Mouse (Mus musculus) liver, embryonic 16.5 days (tissue): ENCODE measurements around the gene Olfr406. TPM values are rescaled to one million over a fixed set of nuclear protein-coding genes. Genes with fewer than 3 reads are reported as not detected.

Source experiments
- ATAC-seq: fragments of 200-750 bp; cut with Nextera tagmentation; 2 replicates; pipeline ENCODE4 v1.8.0; 2017; ENCODE audit warnings: low read depth, mild to moderate bottlenecking, moderate number of reproducible peaks, moderate library complexity
- H3K27ac ChIP-seq: fragments of 300-500 bp; sonication (generic); 2 replicates; pipeline ENCODE4 v1.5.1; 2014; ENCODE audit warnings: mild to moderate bottlenecking, low read length
- H3K27me3 ChIP-seq: fragments of 300-500 bp; sonication (generic); 2 replicates; pipeline ENCODE4 v1.6.1; 2014; ENCODE audit warnings: low read depth, low read length, mixed read lengths; ENCODE audit not compliant: control insufficient read depth, insufficient read depth
- H3K36me3 ChIP-seq: fragments of 300-500 bp; sonication (generic); 2 replicates; pipeline ENCODE4 v1.6.1; 2014; ENCODE audit warnings: mild to moderate bottlenecking; ENCODE audit not compliant: control insufficient read depth, insufficient read depth
- H3K4me1 ChIP-seq: fragments of 300-500 bp; sonication (generic); 2 replicates; pipeline ENCODE4 v1.6.1; 2014; ENCODE audit warnings: low read depth, low read length, mixed read lengths; ENCODE audit not compliant: control insufficient read depth
- H3K4me2 ChIP-seq: fragments of 300-500 bp; sonication (generic); 2 replicates; pipeline ENCODE4 v1.6.1; 2014; ENCODE audit warnings: low read depth, low read length, mixed read lengths
- H3K4me3 ChIP-seq: fragments of 300-500 bp; sonication (generic); 2 replicates; pipeline ENCODE4 v1.5.1; 2014; ENCODE audit warnings: low read depth, mild to moderate bottlenecking, low read length
- H3K9ac ChIP-seq: fragments of 300-500 bp; sonication (generic); 2 replicates; pipeline ENCODE4 v1.6.1; 2014; ENCODE audit warnings: low read depth, low read length
- H3K9me3 ChIP-seq: fragments of 300-500 bp; sonication (generic); replicated peaks from 2 replicates; pipeline ENCODE4 v1.6.1; 2016; ENCODE audit warnings: low read length; ENCODE audit not compliant: control insufficient read depth
- WGBS: fragments of 180-500 bp; shearing (Covaris S2); extraction: QIAGEN DNeasy Blood & Tissue Kit; methylation state at CpG from one replicate; pipeline ENCODE4 v1.1.7; 2014; ENCODE audit not compliant: insufficient replicate concordance; 5-methylcytosine and 5-hydroxymethylcytosine counted together
- polyA plus RNA-seq: library from polyadenylated mRNA; unstranded; fragments of >200 nt; fragmentation: Nextera tagmentation; extraction: Ambion mirVana; gene quantifications from 2 replicates; pipeline ENCODE4 v1.2.1, GENCODE M21; 2015

Olfr406 gene
- not detected in 2 replicates for polyA plus RNA-seq

- Histone ChIP-seq H3K36me3 (no peaks in the 10 kb centered on the region), H3K9me3 (no peaks in the 10 kb centered on the region), H3K27me3 (no peaks in the 10 kb centered on the region), H3K4me2 (no peak within 1 kb of the TSS), H3K9ac (no peak within 1 kb of the TSS), H3K27ac (no peak within 1 kb of the TSS), H3K4me3 (no peak within 1 kb of the TSS), H3K4me1 (no peaks in the 10 kb centered on the region)
- WGBS, result 25% methylated on average over 2 of the region's 2 CpGs
- no peak for ATAC-seq
Measured at GRCm38 (mm10) chr11:74259508-74259907, at the start of gene Olfr406. Gene Olfr406 (plus strand): TSS chr11:74259808.

GRCm38 (mm10) chr11:74211279-74211678, 48.3 kb upstream of the Olfr406 start, which contains the start of gene Olfr43:
Gene Olfr43 (minus strand): TSS chr11:74211379.
- H3K4me3 ChIP-seq, result no peak within 1 kb of the TSS
- no peaks in the 10 kb centered on the region for H3K27me3 ChIP-seq
- H3K9me3 ChIP-seq, result no peaks in the 10 kb centered on the region
- no peak within 1 kb of the TSS for H3K9ac ChIP-seq
- ATAC-seq, result no peak
- H3K27ac ChIP-seq, result no peak within 1 kb of the TSS
- no peak within 1 kb of the TSS for H3K4me2 ChIP-seq
- 29% methylated on average over 1 of the region's 1 CpGs for WGBS
- no peaks in the 10 kb centered on the region for H3K36me3 ChIP-seq
- H3K4me1 ChIP-seq, result no peaks in the 10 kb centered on the region

- Histone ChIP-seq H3K9ac (no peak overlapping the region), H3K36me3 (no peaks in the 10 kb centered on the region), H3K4me2 (no peak overlapping the region), H3K27ac (no peak overlapping the region), H3K4me1 (no peaks in the 10 kb centered on the region), H3K9me3 (no peaks in the 10 kb centered on the region), H3K4me3 (no peak overlapping the region), H3K27me3 (no peaks in the 10 kb centered on the region)
- WGBS, result 60% methylated on average over 3 of the region's 3 CpGs
- ATAC-seq, result no peak
Measured at GRCm38 (mm10) chr11:74241201-74241600, 18.4 kb upstream of the Olfr406 start.

GRCm38 (mm10) chr11:74283436-74283835, 23.8 kb downstream of the Olfr406 start, which contains the start of gene Olfr59:
Gene Olfr59 (plus strand): TSS chr11:74283736.
- 40% methylated on average over 2 of the region's 2 CpGs for WGBS
- no peak within 1 kb of the TSS for H3K4me3 ChIP-seq
- no peak within 1 kb of the TSS for H3K4me2 ChIP-seq

GRCm38 (mm10) chr11:74287256-74287655, 27.6 kb downstream of the Olfr406 start:
- no peak for ATAC-seq
- H3K27me3 ChIP-seq, result no peaks in the 10 kb centered on the region

More at GRCm38 (mm10) chr11:74283436-74283835, 23.8 kb downstream of the Olfr406 start, which contains the start of gene Olfr59:
- Histone ChIP-seq H3K36me3 (no peaks in the 10 kb centered on the region), H3K9ac (no peak within 1 kb of the TSS), H3K27ac (no peak within 1 kb of the TSS), H3K27me3 (no peaks in the 10 kb centered on the region), H3K9me3 (no peaks in the 10 kb centered on the region; the same call in 1 of the 2 replicates), H3K4me1 (no peaks in the 10 kb centered on the region)
- ATAC-seq, result no peak

More at GRCm38 (mm10) chr11:74287256-74287655, 27.6 kb downstream of the Olfr406 start:
- no peak overlapping the region for H3K9ac ChIP-seq
- H3K4me1 ChIP-seq, result no peaks in the 10 kb centered on the region
- 41% methylated on average over 2 of the region's 2 CpGs for WGBS
- H3K36me3 ChIP-seq, result no peaks in the 10 kb centered on the region
- H3K4me2 ChIP-seq, result no peak overlapping the region
- no peak overlapping the region for H3K4me3 ChIP-seq
- no peak overlapping the region for H3K27ac ChIP-seq
- H3K9me3 ChIP-seq, result no peaks in the 10 kb centered on the region

Other genes starting within 250 kb of the Olfr406 start
- not detected in 2 replicates for gene Olfr139, start 203.3 kb upstream of the Olfr406 start, polyA plus RNA-seq
- gene Olfr399, start 203.2 kb upstream of the Olfr406 start, polyA plus RNA-seq, result not detected in 2 replicates
- not detected in 2 replicates for gene Zfp616, start 189.9 kb upstream of the Olfr406 start, polyA plus RNA-seq
- not detected in 2 replicates for gene Olfr401, start 146.1 kb upstream of the Olfr406 start, polyA plus RNA-seq
- gene Olfr402, start 106.3 kb upstream of the Olfr406 start, polyA plus RNA-seq, result not detected in 2 replicates
- gene Olfr403, start 73.6 kb upstream of the Olfr406 start, polyA plus RNA-seq, result not detected in 2 replicates
- not detected in 2 replicates for gene Olfr43, start 48.4 kb upstream of the Olfr406 start, polyA plus RNA-seq
- not detected in 2 replicates for gene Olfr59, start 23.9 kb downstream of the Olfr406 start, polyA plus RNA-seq
- gene Olfr410, start 78.2 kb downstream of the Olfr406 start, polyA plus RNA-seq, result not detected in 2 replicates
- gene Olfr411, start 92.8 kb downstream of the Olfr406 start, polyA plus RNA-seq, result not detected in 2 replicates
- not detected in 2 replicates for gene Olfr412, start 102.3 kb downstream of the Olfr406 start, polyA plus RNA-seq